26 mouse cellular contexts compared by ENCODE assay signal in the genomic region with DNA sequence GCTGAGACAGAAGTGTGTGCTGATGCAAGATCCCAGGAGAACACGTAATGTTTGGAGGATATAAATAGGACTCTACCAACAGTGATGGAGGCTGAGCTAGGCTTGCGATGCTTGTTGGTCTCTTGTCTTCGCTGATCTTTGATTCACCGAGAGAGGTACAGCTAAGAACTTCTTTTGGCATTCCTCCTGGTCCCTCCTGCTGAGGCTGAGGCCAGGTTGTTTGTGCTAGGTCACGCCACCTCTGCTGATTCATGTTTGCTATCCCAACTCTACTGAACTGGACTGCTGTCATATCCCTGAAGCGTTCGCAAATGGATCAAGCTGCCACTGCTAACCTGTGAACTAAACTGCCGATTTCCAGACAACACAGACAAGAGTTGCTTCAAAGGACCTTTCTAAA. TPM values are rescaled to one million over a fixed set of nuclear protein-coding genes. Genes with fewer than 3 reads are reported as not detected.
"Had no signal": no experiment of that assay in that cellular context is flagged by ENCODE, and none has a peak within 500 bp of the region (broad histone marks: within the 10 kb centered on the region; RNA-seq: fewer than 3 reads in every experiment).

No protein-coding gene starts in this region.

- ATAC-seq: hindbrain, embryonic 16.5 days; inflammation-experienced regulatory T-cells, adult 6 months; intestine, embryonic 16.5 days had no signal

- H3K9me3 ChIP-seq: heart, embryonic 10.5 days; heart, embryonic 12.5 days; hindbrain, embryonic 10.5 days; hindbrain, embryonic 12.5 days; limb, embryonic 13.5 days; limb, embryonic 15.5 days; liver, embryonic 13.5 days; liver, embryonic 15.5 days had no signal

- H3K4me2 ChIP-seq: heart, embryonic 12.5 days; hindbrain, embryonic 12.5 days; hindbrain, embryonic 14.5 days; limb, embryonic 13.5 days; limb, embryonic 15.5 days; liver, embryonic 11.5 days; liver, embryonic 13.5 days; liver, embryonic 15.5 days had no signal

- H3K36me3 ChIP-seq: heart, embryonic 10.5 days; heart, embryonic 12.5 days; hindbrain, embryonic 10.5 days; hindbrain, embryonic 12.5 days; limb, embryonic 13.5 days; limb, embryonic 15.5 days; liver, embryonic 13.5 days; liver, embryonic 15.5 days had no signal

- DNase-seq: gastrocnemius, adult 2 months; gastrocnemius, postnatal 10 days; gastrocnemius, postnatal 25 days; heart, postnatal 10 days; heart, postnatal 4 days; kidney, postnatal 14 days; layer of hippocampus, adult 9-11 months; liver, embryonic 13.5 days had no signal

- H3K27ac ChIP-seq: gastrocnemius, adult 2 months; heart, embryonic 10.5 days; hindbrain, embryonic 10.5 days; hindbrain, embryonic 12.5 days; hindbrain, embryonic 14.5 days; kidney, postnatal 0 days; layer of hippocampus, adult 2 months; left cerebral cortex, adult 2 months; limb, embryonic 13.5 days; limb, embryonic 15.5 days; liver, embryonic 13.5 days; liver, embryonic 15.5 days had no signal

- H3K4me3 ChIP-seq: gastrocnemius, adult 2 months; heart, embryonic 10.5 days; heart, embryonic 12.5 days; hindbrain, embryonic 10.5 days; hindbrain, embryonic 12.5 days; layer of hippocampus, adult 2 months; left cerebral cortex, adult 2 months; limb, embryonic 13.5 days; limb, embryonic 15.5 days; liver, embryonic 13.5 days; liver, embryonic 15.5 days had no signal

- H3K9ac ChIP-seq: heart, embryonic 12.5 days; hindbrain, embryonic 12.5 days; hindbrain, embryonic 14.5 days; limb, embryonic 13.5 days; limb, embryonic 15.5 days; liver, embryonic 13.5 days; liver, embryonic 15.5 days had no signal

RNA-seq across cellular contexts. Expression of a gene that starts 3.3 kb away (rescaled TPM):
- total RNA-seq: gastrocnemius, adult 2 months; gastrocnemius, postnatal 10 days; gastrocnemius, postnatal 25 days; gastrocnemius, postnatal 4 days; granulocyte monocyte progenitor cell, adult 5-6 weeks had no signal
- polyA plus RNA-seq: heart, embryonic 12.5 days; inflammation-experienced regulatory T-cells, adult 6 months; intestine, embryonic 16.5 days; kidney, embryonic 14.5 days; kidney, postnatal 0 days; limb, embryonic 13.5 days; limb, embryonic 15.5 days; liver, embryonic 13.5 days; liver, embryonic 15.5 days had no signal

RNA-seq across cellular contexts. Expression of a gene that starts 15.1 kb away (rescaled TPM):
- total RNA-seq: gastrocnemius, postnatal 10 days; gastrocnemius, postnatal 25 days; heart, postnatal 4 days had no signal
